Mouse (Mus musculus) heart, postnatal 25 days (tissue): ENCODE results near the gene Qrsl1. TPM values are rescaled to one million over a fixed set of nuclear protein-coding genes. Genes with fewer than 3 reads are reported as not detected.

Experiments used
- DNase-seq: peaks from one replicate; pipeline ENCODE4 v3.0.0; 2022; ENCODE audit warnings: low spot score
- intact Hi-C: fragments of 180-260 bp; cut with DNase I; formaldehyde crosslinking; loops from one replicate; pipeline ENCODE4 v1.15.1; 2025
- total RNA-seq, 2 experiments: library from RNA; stranded (reverse); gene quantifications; 2 replicates each; pipeline ENCODE4 v1.2.3; 2021

Gene Qrsl1
- total RNA-seq, 2 experiments from 2014 or later, result 27.4 to 32.1 TPM

DNA sequence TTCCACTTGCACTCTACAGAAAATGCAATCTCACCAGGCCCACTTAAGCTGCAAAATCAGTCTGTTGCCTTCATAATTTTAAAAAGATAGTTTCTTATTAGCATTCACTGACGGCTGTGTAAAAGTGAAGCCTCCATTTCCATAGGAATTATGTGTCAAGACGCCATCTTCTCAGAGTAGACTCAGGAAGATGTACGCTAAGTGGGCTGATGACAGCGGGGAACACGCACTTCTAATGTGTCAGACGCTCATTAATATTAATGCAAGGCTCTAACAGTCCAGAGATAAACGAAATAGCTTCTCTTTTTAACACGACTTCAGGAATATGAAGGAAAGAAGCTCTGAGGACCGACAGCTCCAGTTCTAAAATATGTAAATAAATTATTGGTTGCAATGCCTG, 13.9 kb downstream of the Qrsl1 start:
- intact Hi-C loops, result no loop called here
- no peak for DNase-seq

DNA sequence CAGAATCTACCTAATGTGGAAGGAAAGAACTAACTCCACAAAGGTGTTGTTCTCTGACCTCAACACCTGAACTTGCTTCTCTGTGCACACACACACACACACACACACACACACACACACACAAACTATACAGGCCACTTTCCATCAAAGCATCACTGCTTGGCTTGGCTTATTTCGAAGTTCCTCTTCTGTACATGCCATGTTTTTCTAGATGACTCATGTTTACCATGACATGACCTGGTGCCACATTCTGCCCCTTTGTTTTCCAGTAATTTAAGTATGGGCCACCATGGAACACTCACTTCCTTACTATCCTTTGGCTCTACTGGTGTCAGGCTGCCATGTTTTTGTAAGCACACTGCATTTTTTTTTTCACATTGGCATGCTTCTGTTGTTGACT, 30.1 kb downstream of the Qrsl1 start:
- DNase-seq, result no peak
- intact Hi-C loops, result loop anchor here (2.0 kb wide), 1 partner anchor 297 kb away; no protein-coding TSS in a partner anchor

DNA sequence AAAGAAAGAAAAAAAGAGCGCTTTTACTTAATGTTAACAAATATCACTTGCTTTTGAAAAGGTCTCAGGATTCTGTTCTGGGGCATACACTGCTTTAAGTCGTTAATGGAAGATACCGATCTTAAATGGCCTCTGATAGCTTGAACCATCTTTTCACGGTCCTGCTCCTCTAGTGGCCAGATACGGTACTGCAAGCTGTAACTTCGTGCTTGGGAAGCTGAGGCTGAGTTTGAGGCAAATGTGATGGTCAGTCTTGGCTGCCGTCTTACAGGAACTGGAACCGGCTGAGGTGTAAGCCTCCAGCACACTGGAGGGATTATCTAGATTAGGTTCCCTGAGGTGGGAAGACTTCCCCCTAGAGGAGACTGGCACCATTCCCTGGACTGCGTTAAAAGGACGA, 30.8 kb downstream of the Qrsl1 start:
- DNase-seq, result no peak
- intact Hi-C loops, result loop anchor here (2.0 kb wide), 1 partner anchor 296 kb away; no protein-coding TSS in a partner anchor

DNA sequence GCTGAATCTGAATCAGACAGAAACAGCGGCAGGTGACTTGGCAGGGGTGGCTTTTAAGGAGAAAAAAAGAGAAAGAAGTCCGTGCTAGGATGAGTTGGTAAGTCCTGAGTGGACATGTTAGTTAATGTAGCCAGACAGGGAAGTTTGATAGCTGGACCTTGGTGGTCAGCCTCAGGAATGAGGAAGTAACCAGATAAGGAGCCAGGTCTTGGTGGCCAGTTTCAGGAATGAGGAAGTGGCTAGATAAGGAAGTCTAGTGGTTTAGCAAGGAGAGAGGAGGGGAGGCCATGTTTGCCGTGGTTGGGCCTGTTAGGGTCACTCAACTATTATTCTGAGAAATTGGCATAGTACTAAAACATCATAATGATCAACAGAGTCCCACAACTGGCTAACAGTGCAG, 45.2 kb downstream of the Qrsl1 start:
- intact Hi-C loops, result no loop called here

DNA sequence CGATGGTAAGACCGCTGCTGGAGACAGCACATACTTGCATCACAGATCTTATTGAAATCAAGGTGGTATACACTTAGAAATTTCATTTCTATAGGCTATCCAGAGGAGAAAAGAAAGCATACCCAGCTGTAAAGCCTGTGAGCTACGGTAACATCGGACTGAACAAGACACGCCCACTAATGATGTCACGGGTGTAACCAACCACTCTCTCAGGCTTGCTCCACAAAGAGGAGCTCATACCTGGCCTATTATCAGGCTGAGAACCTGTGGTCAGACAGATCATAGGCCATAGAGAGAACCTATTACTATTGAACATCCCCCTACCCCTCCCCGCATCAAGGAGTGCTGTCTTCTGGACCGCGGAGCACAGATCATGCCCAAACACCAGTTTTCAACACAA, 45.6 kb downstream of the Qrsl1 start:
- DNase-seq, result no peak
- intact Hi-C loops, result no loop called here

More for the DNA sequence above, 45.2 kb downstream of the Qrsl1 start:
- no peak for DNase-seq

DNA sequence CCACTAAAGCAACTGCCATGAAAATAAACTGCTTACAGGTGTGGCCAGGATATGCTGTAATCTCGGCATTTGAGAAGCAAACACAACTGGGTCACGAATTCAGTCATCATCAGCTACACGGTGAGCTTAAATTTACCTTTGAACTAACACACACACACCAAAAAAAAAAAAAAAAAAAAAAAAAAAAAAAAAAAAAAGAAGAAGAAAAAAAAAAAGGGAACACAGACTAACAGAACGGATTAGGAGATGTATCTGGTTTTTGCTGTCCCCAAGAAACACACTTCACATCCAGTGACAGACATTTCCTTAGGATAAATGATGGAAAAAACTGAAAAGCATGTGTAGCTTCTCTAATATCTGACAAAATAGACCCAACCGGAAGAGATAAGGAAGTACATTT, 49.6 kb downstream of the Qrsl1 start:
- no peak for DNase-seq
- intact Hi-C loops, result no loop called here

DNA sequence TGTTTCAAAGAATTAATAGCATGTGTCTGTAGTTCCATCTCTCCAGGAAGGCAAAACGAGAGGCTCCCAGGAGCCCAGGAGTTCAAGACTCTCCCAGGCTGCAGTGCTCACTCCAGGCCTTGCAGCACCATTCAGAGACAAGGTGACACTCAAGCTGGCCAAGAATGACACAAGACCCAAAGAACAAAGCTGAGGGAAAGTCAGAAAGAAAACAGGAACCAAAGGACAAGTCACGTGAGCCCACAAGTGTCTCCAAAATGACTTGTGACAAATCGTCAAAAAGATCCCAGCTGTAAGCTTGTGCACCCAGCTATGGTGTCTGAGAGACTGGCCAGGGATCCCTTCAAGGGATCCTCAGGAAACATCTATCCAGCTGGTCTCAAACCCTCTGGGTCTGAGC, 52.1 kb downstream of the Qrsl1 start:
- intact Hi-C loops, result no loop called here
- no peak for DNase-seq

DNA sequence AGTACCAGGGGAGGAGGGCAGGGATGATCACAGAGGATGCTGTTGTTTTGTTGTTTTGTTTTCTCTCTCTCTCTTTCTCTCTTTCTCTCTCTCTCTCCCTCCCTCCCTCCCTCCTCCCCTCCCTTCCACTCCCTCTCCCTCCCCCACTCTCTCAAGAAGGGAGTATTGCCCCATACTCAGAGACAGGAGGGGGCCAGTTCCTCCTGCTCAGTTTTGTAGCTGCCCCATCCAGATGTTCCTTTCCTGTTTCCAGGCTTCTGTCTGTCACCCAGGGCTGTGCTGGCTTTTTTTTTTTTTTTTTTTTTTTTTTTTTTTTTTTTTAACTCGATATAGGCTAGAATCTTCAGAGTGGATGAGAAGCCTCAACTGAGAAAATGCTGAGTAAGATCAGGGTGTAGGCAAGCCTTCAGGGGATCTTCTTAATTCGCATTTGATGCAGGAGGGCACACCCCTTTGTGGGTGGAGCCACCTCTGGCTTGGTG, 55.4 kb downstream of the Qrsl1 start:
- intact Hi-C loops, result no loop called here
- no peak for DNase-seq

DNA sequence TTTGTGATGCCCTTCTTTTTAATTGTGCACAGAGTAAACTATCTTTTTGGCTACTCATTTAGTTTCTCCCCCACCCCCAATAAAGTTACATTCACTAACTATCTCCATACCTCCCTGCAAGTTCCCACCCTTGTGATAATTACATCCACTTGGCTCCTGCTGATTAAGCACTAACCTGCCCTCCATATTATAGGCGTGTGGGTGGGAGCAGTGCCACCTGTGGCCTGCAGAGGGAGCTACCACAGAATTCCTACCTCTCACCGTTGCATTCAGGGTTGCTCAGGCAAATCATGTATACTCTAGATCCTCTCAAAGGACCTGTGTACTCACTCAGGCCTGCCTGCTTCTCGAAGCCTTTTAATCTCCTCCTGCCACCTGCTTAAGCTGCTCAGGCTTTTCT, 56.1 kb downstream of the Qrsl1 start:
- intact Hi-C loops, result no loop called here
- DNase-seq, result no peak

DNA sequence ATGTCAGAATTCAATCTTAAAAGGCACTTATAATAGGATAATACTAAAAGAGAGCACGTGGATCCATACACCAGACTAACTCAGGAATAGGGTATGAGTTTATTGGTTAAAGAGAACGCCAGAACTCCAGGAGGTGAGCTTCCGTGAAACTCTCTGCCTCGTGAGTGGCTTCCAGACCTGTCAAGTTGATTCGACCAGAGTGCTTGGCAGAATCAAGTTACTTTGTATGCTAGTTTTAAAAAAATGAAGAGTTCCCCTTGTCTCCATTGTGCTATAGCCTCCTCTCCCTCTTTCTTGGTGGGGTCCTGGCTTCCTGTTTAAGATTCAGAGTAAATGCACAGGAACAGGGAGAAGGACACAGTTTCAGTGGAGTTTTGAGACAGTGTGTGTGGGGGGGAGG, 60.1 kb downstream of the Qrsl1 start:
- intact Hi-C loops, result no loop called here
- DNase-seq, result no peak

DNA sequence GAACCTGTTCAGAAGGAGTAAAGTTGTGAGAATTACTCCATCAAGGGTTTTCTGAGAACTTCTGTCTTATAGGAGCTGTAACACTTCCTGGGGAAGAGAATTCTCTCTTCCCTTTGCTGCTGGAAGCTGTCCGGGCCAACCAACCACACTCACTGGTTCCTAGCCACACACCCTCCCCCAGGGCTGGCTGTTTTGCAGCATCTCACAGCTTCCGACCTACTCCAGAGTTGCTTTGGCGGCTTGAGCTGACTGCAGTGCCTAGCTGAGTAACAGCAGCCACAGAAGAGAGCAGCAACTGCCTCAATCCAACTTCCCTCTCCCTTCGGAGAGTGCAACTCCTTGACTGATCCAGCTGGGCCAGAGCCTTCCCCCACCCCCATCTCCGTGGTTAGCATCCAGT, 68.7 kb downstream of the Qrsl1 start:
- intact Hi-C loops, result no loop called here
- DNase-seq, result no peak

DNA sequence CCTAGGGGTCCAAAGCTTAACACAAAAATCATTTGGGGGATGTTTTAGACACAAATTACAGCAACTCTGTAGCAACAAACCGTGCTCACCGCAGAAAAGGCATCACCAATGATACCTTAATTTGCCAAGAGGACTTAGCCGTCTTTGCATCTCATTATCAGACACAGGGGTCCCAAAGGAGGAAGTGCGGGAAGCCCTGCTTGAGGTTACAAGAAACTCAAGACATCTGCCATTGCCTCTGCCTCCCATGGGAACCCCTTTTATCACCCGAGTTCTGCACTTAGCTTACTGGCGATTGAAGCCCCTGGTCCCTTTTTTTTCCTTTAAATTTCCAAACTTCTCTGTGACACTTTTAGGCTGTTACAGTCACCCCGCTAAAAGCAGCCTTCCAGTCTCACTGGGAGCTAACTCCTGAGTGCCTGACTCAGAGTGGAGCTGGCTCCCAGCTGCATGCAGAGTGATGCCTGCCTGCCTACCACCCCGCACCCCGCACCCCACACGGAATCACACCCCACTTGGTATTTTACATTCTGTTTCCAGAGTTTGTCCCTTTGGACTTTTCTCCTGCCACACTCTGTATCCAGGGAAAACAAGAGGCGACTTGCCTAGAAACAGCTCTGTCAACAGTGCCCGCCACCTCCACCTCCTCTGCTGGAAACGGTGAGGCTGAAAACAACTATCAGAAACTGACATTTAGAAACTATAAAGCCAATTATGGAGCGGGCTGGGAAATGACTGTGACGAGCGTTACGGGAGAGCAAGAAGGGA, 71.1 kb downstream of the Qrsl1 start:
- intact Hi-C loops, result no loop called here
- DNase-seq, result no peak

DNA sequence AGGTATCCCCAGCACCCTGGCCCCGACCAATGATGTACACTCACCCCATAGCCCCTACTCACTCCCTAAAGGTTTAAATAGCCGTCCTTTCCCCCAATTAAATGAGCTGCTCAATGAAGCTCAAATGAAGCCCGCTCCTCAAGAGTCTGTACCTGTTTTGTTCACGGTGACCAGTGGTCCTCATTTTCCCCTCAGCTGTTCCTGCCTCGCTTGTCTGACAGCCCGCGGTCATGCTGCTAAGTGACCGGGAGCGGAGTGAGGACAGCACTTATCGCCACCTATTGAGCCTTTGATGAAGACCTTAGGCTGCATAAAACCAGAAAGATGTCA, 72.9 kb downstream of the Qrsl1 start:
- intact Hi-C loops, result no loop called here

DNA sequence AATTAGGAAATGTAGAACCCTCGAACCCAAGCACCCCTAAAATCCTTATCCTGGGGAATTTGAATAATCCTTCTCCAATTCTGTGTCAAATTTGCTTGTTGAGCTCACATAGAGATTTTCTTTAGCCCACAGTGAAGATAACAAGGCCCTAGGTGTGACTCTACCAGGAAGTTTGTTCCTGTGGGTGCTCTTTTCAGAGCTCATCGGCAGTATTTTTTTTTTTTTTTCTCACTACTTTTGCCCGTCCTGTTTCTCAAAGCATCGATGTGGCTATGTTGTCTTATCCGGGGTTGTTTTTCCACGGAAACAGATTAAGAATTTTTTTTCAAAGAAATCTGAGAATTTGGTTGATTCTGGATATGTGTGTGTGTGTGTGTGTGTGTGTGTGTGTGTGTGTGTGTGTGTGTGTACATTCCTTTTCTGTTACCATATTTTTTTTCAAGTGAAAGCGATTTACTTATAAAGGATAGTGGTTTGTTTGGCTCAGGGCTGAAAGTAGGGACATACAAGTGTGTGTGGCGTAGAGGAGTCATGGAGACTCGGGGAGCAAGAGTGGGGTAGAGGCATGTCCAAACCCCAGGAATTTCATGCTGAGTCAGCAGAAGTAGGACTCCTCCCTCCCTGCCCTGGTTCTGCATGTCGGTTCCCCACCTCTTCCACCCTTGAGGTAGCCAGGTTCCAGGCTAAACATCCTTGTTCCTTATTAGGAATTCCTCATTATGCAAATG, 73.4 kb downstream of the Qrsl1 start:
- intact Hi-C loops, result no loop called here
- DNase-seq, result no peak

More for the DNA sequence above, 72.9 kb downstream of the Qrsl1 start:
- no peak for DNase-seq

DNA sequence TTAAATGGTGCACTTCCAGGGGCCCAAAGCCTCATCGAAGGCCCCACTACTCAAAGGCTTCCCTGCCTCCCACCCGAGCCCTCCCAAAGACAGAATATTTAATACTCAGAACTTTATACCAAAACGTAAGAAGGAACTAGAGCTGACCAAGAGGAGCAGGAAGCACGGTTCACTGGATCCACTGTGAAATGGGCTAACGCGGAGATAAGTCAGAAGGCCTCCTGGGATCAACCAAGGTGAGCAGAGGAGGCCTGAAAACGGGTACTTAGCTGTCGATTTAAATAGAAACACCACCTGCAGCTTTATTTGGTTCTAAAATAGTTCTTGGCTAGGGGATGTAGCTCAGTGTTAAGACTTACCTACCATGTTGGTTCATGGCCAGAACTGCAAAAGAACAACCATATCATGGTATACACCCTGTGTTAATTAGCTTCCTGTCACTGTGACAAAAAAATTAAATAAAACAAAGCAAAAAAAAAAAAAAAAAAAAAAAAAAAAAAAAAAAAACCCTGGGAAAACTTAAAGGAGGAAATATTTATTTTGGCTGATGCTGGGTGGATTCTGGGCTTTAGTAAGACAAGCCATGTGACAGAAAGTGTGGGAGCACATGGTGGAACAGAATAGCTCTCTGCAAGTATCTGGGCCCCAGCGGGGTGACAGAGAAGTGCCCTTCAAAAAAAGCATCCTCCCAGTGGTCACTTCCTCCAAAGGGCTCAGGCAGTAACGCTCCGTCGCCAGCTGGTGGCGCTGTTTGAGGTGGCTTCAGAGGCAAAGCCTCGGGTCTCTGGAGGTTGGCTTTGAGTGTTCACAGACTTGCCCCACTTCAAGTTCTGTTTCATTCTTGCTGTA, 74.5 kb downstream of the Qrsl1 start:
- intact Hi-C loops, result no loop called here
- no peak for DNase-seq

DNA sequence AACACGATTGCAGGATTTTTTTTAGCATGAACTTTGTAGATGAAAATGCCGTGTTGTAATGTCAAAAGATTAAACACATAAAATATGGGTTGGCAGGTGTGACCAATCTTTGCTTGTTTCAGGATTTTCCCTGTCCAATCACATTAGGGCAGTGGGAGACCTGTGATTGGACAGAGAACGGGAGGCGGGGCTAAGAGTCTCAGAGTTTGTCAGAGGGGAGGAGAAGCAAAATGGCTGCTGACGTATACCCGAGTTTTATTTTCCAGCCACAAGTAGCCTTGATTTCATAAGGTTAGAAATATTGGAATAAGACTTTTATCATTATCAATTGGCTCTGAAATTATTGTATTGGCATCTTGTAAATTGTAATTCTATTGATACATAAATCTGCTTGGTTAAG, 75.8 kb downstream of the Qrsl1 start:
- DNase-seq, result no peak
- intact Hi-C loops, result no loop called here

DNA sequence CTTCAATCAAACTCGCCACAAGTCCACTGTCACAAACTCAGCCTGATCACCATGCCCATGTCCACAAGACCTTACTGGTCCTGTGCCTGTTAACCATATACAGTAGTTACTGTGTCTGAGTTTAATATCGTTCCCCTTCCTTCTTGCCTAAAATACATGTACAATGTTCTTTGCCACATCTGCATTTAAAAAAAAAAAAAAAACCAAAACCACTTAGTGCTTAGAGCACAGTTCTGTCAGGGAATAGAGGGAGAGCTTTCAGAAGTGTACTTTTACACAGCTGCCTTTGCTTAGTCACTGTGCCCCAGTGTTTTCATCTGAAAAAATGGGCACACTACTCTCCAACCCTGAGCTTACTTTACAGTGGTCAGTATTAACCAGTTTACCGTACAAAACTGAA, 76.8 kb downstream of the Qrsl1 start:
- DNase-seq, result no peak
- intact Hi-C loops, result no loop called here
